Mouse (Mus musculus): ENCODE results near the gene Cngb1.

GRCm38 (mm10) chr8:95254564-95255434 is 51.6 kb downstream of the Cngb1 start:
- TF ChIP-seq POLR2A (IDR thresholded peaks at IDR 0.05; ENCODE audit: insufficient read depth, low read depth, low read length) (peak; percentile 40), EP300 (IDR thresholded peaks at IDR 0.05; ENCODE audit: insufficient read depth, low read depth, low read length) (no peak; the same call in 1 of the 2 replicates)
